Mouse (Mus musculus) limb, embryonic 14.5 days (tissue): ENCODE results near the gene Hexim1. TPM values are rescaled to one million over a fixed set of nuclear protein-coding genes. Genes with fewer than 3 reads are reported as not detected.

Experiments
- ATAC-seq: fragments of 200-750 bp; cut with Nextera tagmentation; 2 replicates; pipeline ENCODE4 v1.8.0; 2017; ENCODE audit warnings: low read depth, moderate number of reproducible peaks, moderate TSS enrichment; ENCODE audit not compliant: low FRiP score
- DNase-seq: peaks from one replicate; pipeline ENCODE4 v3.0.0-alpha.2; 2015; ENCODE audit warnings: low spot score
- H3K27ac ChIP-seq: fragments of 300-500 bp; sonication (generic); replicated peaks from 2 replicates; pipeline ENCODE4 v1.5.1; 2014; ENCODE audit warnings: low read depth, mild to moderate bottlenecking, low read length, moderate library complexity, mixed read lengths
- H3K27me3 ChIP-seq: fragments of 300-500 bp; sonication (generic); 2 replicates; pipeline ENCODE4 v1.6.1; 2014; ENCODE audit warnings: low read length, mixed read lengths; ENCODE audit not compliant: control insufficient read depth, insufficient read depth
- H3K36me3 ChIP-seq: fragments of 300-500 bp; sonication (generic); 2 replicates; pipeline ENCODE4 v1.6.1; 2014; ENCODE audit warnings: mild to moderate bottlenecking, low read length, moderate library complexity, mixed read lengths; ENCODE audit not compliant: control insufficient read depth, insufficient read depth
- H3K4me1 ChIP-seq: fragments of 300-500 bp; sonication (generic); 2 replicates; pipeline ENCODE4 v1.6.1; 2014; ENCODE audit warnings: antibody characterized with exemption, low read length, mixed read lengths; ENCODE audit not compliant: control insufficient read depth, insufficient read depth
- H3K4me2 ChIP-seq: fragments of 300-500 bp; sonication (generic); replicated peaks from 2 replicates; pipeline ENCODE4 v1.6.1; 2014; ENCODE audit warnings: low read depth, mild to moderate bottlenecking, low read length, moderate library complexity; ENCODE audit not compliant: severe bottlenecking
- H3K4me3 ChIP-seq: fragments of 300-500 bp; sonication (generic); replicated peaks from 2 replicates; pipeline ENCODE4 v1.5.1; 2014; ENCODE audit warnings: low read length
- H3K9ac ChIP-seq: fragments of 300-500 bp; sonication (generic); 2 replicates; pipeline ENCODE4 v1.6.1; 2014; ENCODE audit warnings: mild to moderate bottlenecking, low read depth, low read length, moderate library complexity; ENCODE audit not compliant: severe bottlenecking
- H3K9me3 ChIP-seq: fragments of 300-500 bp; sonication (generic); 2 replicates; pipeline ENCODE4 v1.6.1; 2016; ENCODE audit warnings: low read length; ENCODE audit not compliant: control insufficient read depth
- POLR2A ChIP-seq: fragments of 200-500 bp; IDR thresholded peaks from 2 replicates; pipeline ENCODE4 v1.8.0; 2012; ENCODE audit warnings: inconsistent platforms, mild to moderate bottlenecking, moderate library complexity, borderline replicate concordance; ENCODE audit not compliant: insufficient read depth, insufficient read length; ENCODE audit errors: extremely low read depth
- WGBS: fragments of 180-500 bp; shearing (Covaris S2); extraction: QIAGEN DNeasy Blood & Tissue Kit; methylation state at CpG from one replicate; pipeline ENCODE4 v1.1.7; 2014; 5-methylcytosine and 5-hydroxymethylcytosine counted together
- polyA plus RNA-seq, 2 experiments: library from polyadenylated mRNA; depleted of rRNA in 1 of 2; stranded (reverse) in 1 of 2; unstranded in 1 of 2; fragments of >200 nt; fragmentation: Nextera tagmentation in 1 of 2; extraction: Ambion mirVana in 1 of 2; gene quantifications; 2 replicates each; pipeline versions ENCODE4 v1.2.1 to v1.2.3; 2012 to 2014

Gene Hexim1
- polyA plus RNA-seq, 2 experiments: 7.5 to 21.1 TPM

GRCm38 (mm10) chr11:103076010-103076409 is 40.0 kb upstream of the Hexim1 start:
- H3K27me3 ChIP-seq: peaks cover 16% of the 10 kb centered on the region; the same call in 1 of the 2 replicates
- H3K4me2 ChIP-seq: no peak overlapping the region
- WGBS: 92% methylated on average over 7 of the region's 7 CpGs
- no peak overlapping the region for H3K4me3 ChIP-seq
- no peak for ATAC-seq
- no peak overlapping the region for H3K27ac ChIP-seq
- peaks cover 13% of the 10 kb centered on the region for H3K36me3 ChIP-seq
- no peaks in the 10 kb centered on the region for H3K9me3 ChIP-seq
- no peak overlapping the region for H3K9ac ChIP-seq
- no peak for DNase-seq
- no peak for TF ChIP-seq POLR2A
- H3K4me1 ChIP-seq: peaks cover 9% of the 10 kb centered on the region

GRCm38 (mm10) chr11:103076581-103076980 is 39.5 kb upstream of the Hexim1 start:
- ATAC-seq (no peak), DNase-seq (no peak)
- Histone ChIP-seq H3K4me1 (peaks cover 11% of the 10 kb centered on the region), H3K27ac (no peak overlapping the region), H3K27me3 (peaks cover 22% of the 10 kb centered on the region; the same call in 1 of the 2 replicates), H3K9me3 (no peaks in the 10 kb centered on the region), H3K4me2 (no peak overlapping the region), H3K9ac (no peak overlapping the region), H3K36me3 (peaks cover 8% of the 10 kb centered on the region; the same call in 1 of the 2 replicates), H3K4me3 (no peak overlapping the region)
- WGBS: 77% methylated on average over 8 of the region's 8 CpGs
- no peak for TF ChIP-seq POLR2A

GRCm38 (mm10) chr11:103078131-103078530 is 37.9 kb upstream of the Hexim1 start:
- DNase-seq (no peak), ATAC-seq (no peak)
- TF ChIP-seq POLR2A: no peak
- Histone ChIP-seq H3K9me3 (no peaks in the 10 kb centered on the region), H3K9ac (no peak overlapping the region), H3K27me3 (peaks cover 26% of the 10 kb centered on the region; the same call in 1 of the 2 replicates), H3K27ac (no peak overlapping the region), H3K4me1 (peaks cover 11% of the 10 kb centered on the region), H3K36me3 (peaks cover 8% of the 10 kb centered on the region; the same call in 1 of the 2 replicates), H3K4me3 (no peak overlapping the region), H3K4me2 (no peak overlapping the region)
- WGBS: 83% methylated on average over 11 of the region's 11 CpGs

GRCm38 (mm10) chr11:103080323-103081091 is 35.5 kb upstream of the Hexim1 start:
- H3K27me3 ChIP-seq: peaks cover 26% of the 10 kb centered on the region; the same call in 1 of the 2 replicates
- H3K4me3 ChIP-seq: peak overlapping the region; percentile 24
- peaks cover 8% of the 10 kb centered on the region; the same call in 1 of the 2 replicates for H3K36me3 ChIP-seq
- H3K9me3 ChIP-seq: no peaks in the 10 kb centered on the region
- TF ChIP-seq POLR2A: no peak
- WGBS: 3% methylated on average over 17 of the region's 43 CpGs
- H3K27ac ChIP-seq: no peak overlapping the region
- peak overlapping the region; percentile 45 for H3K4me2 ChIP-seq
- H3K4me1 ChIP-seq: peaks cover 11% of the 10 kb centered on the region
- peak overlapping the region; percentile 41; the same call in 1 of the 2 replicates for H3K9ac ChIP-seq
- ATAC-seq (peak; percentile 34; the same call in 1 of the 2 replicates), DNase-seq (no peak)

GRCm38 (mm10) chr11:103081631-103082030 is 34.4 kb upstream of the Hexim1 start:
- ATAC-seq (no peak), DNase-seq (no peak)
- H3K27ac ChIP-seq: no peak overlapping the region
- no peak overlapping the region for H3K9ac ChIP-seq
- no peak for TF ChIP-seq POLR2A
- H3K27me3 ChIP-seq: peaks cover 26% of the 10 kb centered on the region; the same call in 1 of the 2 replicates
- H3K9me3 ChIP-seq: no peaks in the 10 kb centered on the region
- H3K4me3 ChIP-seq: no peak overlapping the region
- peaks cover 11% of the 10 kb centered on the region for H3K4me1 ChIP-seq
- 64% methylated on average over 6 of the region's 6 CpGs for WGBS
- peaks cover 8% of the 10 kb centered on the region; the same call in 1 of the 2 replicates for H3K36me3 ChIP-seq
- H3K4me2 ChIP-seq: no peak overlapping the region
